Mouse (Mus musculus) midbrain, embryonic 11.5 days (tissue): ENCODE measurements around the gene Ncstn. TPM values are rescaled to one million over a fixed set of nuclear protein-coding genes. Genes with fewer than 3 reads are reported as not detected.
A peak's percentile ranks its signal among the peaks of the same experiment; 100 is the strongest.

Experiments
- ATAC-seq: fragments of 200-750 bp; cut with Nextera tagmentation; 2 replicates; pipeline ENCODE4 v1.8.0; 2017; ENCODE audit warnings: moderate TSS enrichment, moderate library complexity; ENCODE audit not compliant: low FRiP score
- DNase-seq: peaks from one replicate; pipeline ENCODE4 v3.0.0; 2015; ENCODE audit warnings: low spot score; ENCODE audit errors: missing footprints
- H3K27ac ChIP-seq: fragments of 300-500 bp; sonication (generic); 2 replicates; pipeline ENCODE4 v1.5.1; 2014; ENCODE audit warnings: low read depth, low read length
- H3K27me3 ChIP-seq: fragments of 300-500 bp; sonication (generic); 2 replicates; pipeline ENCODE4 v1.6.1; 2014; ENCODE audit warnings: mild to moderate bottlenecking, low read length, moderate library complexity, mixed read lengths; ENCODE audit not compliant: control insufficient read depth, insufficient read depth
- H3K36me3 ChIP-seq: fragments of 300-500 bp; sonication (generic); 2 replicates; pipeline ENCODE4 v1.6.1; 2014; ENCODE audit warnings: mild to moderate bottlenecking, low read length, moderate library complexity, mixed read lengths; ENCODE audit not compliant: control insufficient read depth, insufficient read depth
- H3K4me1 ChIP-seq: fragments of 300-500 bp; sonication (generic); 2 replicates; pipeline ENCODE4 v1.6.1; 2014; ENCODE audit warnings: low read length; ENCODE audit not compliant: control insufficient read depth, insufficient read depth
- H3K4me2 ChIP-seq: fragments of 300-500 bp; sonication (generic); 2 replicates; pipeline ENCODE4 v1.6.1; 2014; ENCODE audit warnings: mild to moderate bottlenecking, moderate library complexity
- H3K4me3 ChIP-seq: fragments of 300-500 bp; sonication (generic); 2 replicates; pipeline ENCODE4 v1.5.1; 2014; ENCODE audit warnings: low read depth, low read length
- H3K9ac ChIP-seq: fragments of 300-500 bp; sonication (generic); 2 replicates; pipeline ENCODE4 v1.6.1; 2014; ENCODE audit warnings: low read length
- H3K9me3 ChIP-seq: fragments of 300-500 bp; sonication (generic); 2 replicates; pipeline ENCODE4 v1.6.1; 2016; ENCODE audit warnings: low read length; ENCODE audit not compliant: control insufficient read depth
- WGBS: fragments of 180-500 bp; shearing (Covaris S2); extraction: QIAGEN DNeasy Blood & Tissue Kit; methylation state at CpG from one replicate; pipeline ENCODE4 v1.1.7; 2014; 5-methylcytosine and 5-hydroxymethylcytosine counted together
- polyA plus RNA-seq: library from polyadenylated mRNA; unstranded; fragments of >200 nt; fragmentation: Nextera tagmentation; extraction: Ambion mirVana; gene quantifications from 2 replicates; pipeline ENCODE4 v1.2.1, GENCODE M21; 2014

The Ncstn gene
- polyA plus RNA-seq, 1 experiment from 2014 or later: 108 TPM

DNA sequence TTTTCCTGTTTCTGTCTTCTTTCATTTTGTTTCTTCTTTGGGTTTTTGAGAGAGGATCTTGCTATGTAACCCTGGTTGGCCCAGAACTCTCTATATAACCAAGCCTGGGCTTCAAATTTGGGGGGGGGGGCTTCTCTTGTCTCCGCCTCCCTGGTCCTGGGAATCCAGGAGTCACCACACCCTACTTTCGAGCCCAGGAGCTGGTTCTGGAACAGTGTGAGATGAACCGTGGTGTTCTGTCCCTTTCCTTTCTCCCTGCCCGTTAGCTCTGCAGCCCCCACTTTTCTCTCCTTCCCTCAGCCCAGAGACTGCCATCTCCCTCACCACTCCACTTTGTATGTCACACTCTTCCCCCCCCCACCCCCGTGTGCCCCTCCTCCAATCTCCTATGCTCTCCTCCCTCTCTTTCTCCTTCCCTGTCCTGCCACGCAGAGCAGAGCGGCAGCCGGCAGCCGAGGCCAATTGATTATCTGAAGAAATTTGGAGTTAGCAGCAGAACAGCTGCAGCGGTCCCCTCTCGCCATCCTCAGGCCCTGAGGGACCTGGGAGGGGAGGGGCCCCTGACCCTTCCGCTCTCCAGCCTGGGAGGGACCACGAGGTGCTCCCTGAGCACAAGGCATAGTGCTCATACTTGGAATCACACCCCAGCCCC is 33.3 kb downstream of the Ncstn start:
- Histone ChIP-seq H3K9me3 (no peaks in the 10 kb centered on the region), H3K4me2 (peak overlapping the region; percentile 2; the same call in 1 of the 2 replicates), H3K36me3 (no peaks in the 10 kb centered on the region), H3K4me1 (peaks cover 31% of the 10 kb centered on the region), H3K4me3 (no peak overlapping the region), H3K27me3 (peaks cover 5% of the 10 kb centered on the region; the same call in 1 of the 2 replicates), H3K9ac (peak overlapping the region; percentile 36; the same call in 1 of the 2 replicates), H3K27ac (peak overlapping the region; percentile 69)
- DNase-seq (peak; percentile 90), ATAC-seq (peak; percentile 76)
- 22% methylated on average over 13 of the region's 13 CpGs for WGBS

DNA sequence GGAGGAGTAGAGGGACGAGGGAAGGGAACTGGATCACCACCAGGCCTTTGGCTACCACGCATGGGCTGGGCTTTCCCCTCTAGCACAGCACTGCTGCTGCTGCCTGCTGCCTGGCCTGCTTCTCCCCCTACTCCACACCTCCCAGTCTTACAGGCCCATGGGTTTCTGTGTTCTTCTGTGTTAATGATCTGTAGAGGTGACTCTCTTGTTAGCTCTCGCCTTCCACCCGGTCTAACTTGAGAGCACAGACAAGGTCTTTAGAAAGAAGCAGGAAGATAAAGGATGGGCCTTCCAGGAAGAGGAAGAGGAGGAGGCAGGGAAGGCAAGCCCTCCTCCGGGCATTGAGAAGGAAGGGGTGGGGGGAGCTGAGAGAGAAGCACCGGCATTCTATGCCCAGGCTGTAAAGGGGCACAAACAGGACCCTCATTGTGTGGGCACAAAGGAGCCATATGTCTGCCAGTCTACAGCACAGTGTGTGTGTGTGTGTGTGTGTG is 34.3 kb downstream of the Ncstn start:
- Histone ChIP-seq H3K4me3 (no peak overlapping the region), H3K4me2 (no peak overlapping the region), H3K4me1 (peaks cover 23% of the 10 kb centered on the region), H3K9ac (peak overlapping the region; percentile 33; the same call in 1 of the 2 replicates), H3K9me3 (no peaks in the 10 kb centered on the region), H3K27me3 (no peaks in the 10 kb centered on the region), H3K27ac (peak overlapping the region; percentile 69), H3K36me3 (no peaks in the 10 kb centered on the region)
- WGBS: 27% methylated on average over 6 of the region's 6 CpGs
- peak; percentile 90 for DNase-seq
- peak; percentile 22 for ATAC-seq

GRCm38 (mm10) chr1:172046938-172047337 is 35.7 kb downstream of the Ncstn start:
- ATAC-seq (peak; percentile 51; the same call in 1 of the 2 replicates), DNase-seq (peak; percentile 97)
- Histone ChIP-seq H3K27ac (no peak overlapping the region), H3K4me1 (peaks cover 19% of the 10 kb centered on the region), H3K27me3 (no peaks in the 10 kb centered on the region), H3K9ac (no peak overlapping the region), H3K4me2 (no peak overlapping the region), H3K4me3 (no peak overlapping the region), H3K36me3 (no peaks in the 10 kb centered on the region), H3K9me3 (no peaks in the 10 kb centered on the region)
- WGBS: 14% methylated on average over 5 of the region's 5 CpGs

DNA sequence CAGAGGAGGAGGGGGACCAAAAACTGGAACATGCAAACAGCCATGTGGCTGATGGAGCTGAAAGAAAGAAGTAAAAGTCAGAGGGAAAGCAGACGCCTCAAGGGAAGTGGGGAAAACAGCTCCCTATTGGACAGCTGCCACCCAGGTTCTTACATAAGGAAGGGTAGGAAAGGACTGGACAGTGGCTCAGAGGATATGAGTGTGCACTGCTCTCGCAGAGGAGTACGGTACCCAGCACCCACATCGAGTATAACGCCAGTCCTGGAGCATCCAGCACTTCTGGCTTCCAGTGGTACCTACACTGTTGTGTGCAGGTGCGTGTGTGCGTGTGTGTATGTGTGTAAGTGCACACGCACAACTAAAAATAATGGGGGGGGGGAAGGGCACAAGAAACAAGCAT is 36.2 kb downstream of the Ncstn start:
- ATAC-seq (no peak), DNase-seq (no peak)
- no peak overlapping the region for H3K27ac ChIP-seq
- H3K9ac ChIP-seq: no peak overlapping the region
- H3K9me3 ChIP-seq: no peaks in the 10 kb centered on the region
- H3K4me3 ChIP-seq: no peak overlapping the region
- H3K4me1 ChIP-seq: peaks cover 19% of the 10 kb centered on the region
- 71% methylated on average over 8 of the region's 8 CpGs for WGBS
- H3K27me3 ChIP-seq: no peaks in the 10 kb centered on the region
- H3K4me2 ChIP-seq: no peak overlapping the region
- no peaks in the 10 kb centered on the region for H3K36me3 ChIP-seq

DNA sequence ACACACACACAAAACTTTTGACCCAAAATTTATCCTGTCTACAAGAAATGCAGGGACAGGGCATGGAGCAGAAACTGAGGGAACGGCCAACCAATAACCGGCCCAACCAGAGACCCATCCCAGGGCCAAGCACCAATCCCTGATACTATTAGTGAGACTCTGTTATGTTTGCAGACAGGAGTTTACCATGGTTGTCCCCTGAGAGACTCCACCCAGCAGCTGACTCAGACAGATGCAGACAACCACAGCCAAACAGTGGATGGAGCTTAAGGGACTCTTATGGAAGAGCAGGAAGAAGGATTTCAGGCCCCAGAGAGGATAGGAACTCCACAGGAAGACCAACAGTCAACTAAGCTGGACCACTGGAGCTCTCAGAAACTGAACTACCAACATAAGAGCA is 52.7 kb downstream of the Ncstn start:
- peaks cover 20% of the 10 kb centered on the region for H3K4me1 ChIP-seq
- no peaks in the 10 kb centered on the region for H3K27me3 ChIP-seq
- WGBS: 90% methylated on average over 2 of the region's 2 CpGs
- H3K9ac ChIP-seq: no peak overlapping the region
- DNase-seq (peak; percentile 67), ATAC-seq (no peak)
- no peak overlapping the region for H3K4me3 ChIP-seq
- H3K27ac ChIP-seq: no peak overlapping the region
- no peak overlapping the region for H3K4me2 ChIP-seq
- no peaks in the 10 kb centered on the region for H3K9me3 ChIP-seq
- H3K36me3 ChIP-seq: no peaks in the 10 kb centered on the region

DNA sequence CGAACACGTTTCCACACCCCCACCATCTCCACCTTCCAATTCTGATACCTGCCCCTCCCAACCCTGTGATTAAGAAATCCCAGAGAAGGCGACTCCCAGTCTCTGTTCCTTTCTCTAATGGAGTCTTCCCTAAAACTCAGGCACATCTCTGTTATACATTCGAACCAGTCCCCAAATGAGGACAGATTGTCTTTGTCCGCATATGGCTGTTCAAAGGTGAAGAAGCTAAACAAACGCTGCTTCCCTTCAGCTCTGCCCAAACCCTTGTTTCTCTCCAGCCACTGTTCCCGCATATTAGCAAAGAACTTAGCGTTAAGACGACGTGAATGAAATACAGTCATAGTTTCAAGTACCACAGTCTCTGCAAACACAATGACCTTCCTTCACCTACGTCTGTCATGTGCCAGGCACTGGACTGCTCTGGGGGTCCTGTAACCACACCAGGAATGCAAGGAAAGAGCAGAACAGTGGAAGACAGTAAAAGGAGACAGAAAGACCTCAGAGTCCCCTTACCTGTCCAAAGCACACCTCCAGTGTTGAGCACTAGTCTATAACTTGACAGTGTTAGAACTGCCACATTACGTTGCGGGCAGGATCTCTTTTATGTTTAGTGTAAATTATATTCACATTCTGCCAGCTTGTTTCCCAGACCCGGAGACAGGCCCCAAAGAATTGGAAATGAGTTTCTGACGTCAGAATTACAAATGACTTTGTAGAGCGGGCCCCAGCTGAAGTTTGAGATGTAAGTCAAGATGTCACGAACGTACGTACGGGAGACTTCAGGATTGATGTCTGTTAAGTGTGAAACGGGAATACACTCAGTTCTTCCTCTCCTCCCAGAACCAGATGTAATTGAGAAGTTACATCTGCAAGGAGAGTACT is 54.0 kb downstream of the Ncstn start, which contains the start of gene Vangl2:
Gene Vangl2 (minus strand): TSS at position 51 of the 882 bp plus-strand sequence.
- peak within 1 kb of the TSS; percentile 84 for H3K4me2 ChIP-seq
- no peaks in the 10 kb centered on the region for H3K36me3 ChIP-seq
- no peak for ATAC-seq
- H3K27me3 ChIP-seq: no peaks in the 10 kb centered on the region
- H3K4me1 ChIP-seq: peaks cover 33% of the 10 kb centered on the region
- peak within 1 kb of the TSS; percentile 93 for H3K4me3 ChIP-seq
- H3K27ac ChIP-seq: peak within 1 kb of the TSS; percentile 90
- peak; percentile 88 for DNase-seq
- no peaks in the 10 kb centered on the region for H3K9me3 ChIP-seq
- peak within 1 kb of the TSS; percentile 98 for H3K9ac ChIP-seq
- WGBS: 48% methylated on average over 21 of the region's 21 CpGs

GRCm38 (mm10) chr1:172027809-172028102 is 54.8 kb downstream of the Ncstn start:
- peak overlapping the region; percentile 98; the same call in 1 of the 2 replicates for H3K9ac ChIP-seq
- no peaks in the 10 kb centered on the region for H3K9me3 ChIP-seq
- H3K4me1 ChIP-seq: peaks cover 39% of the 10 kb centered on the region
- ATAC-seq (no peak), DNase-seq (no peak)
- peak overlapping the region; percentile 90 for H3K27ac ChIP-seq
- peak overlapping the region; percentile 84 for H3K4me2 ChIP-seq
- H3K36me3 ChIP-seq: no peaks in the 10 kb centered on the region
- peak overlapping the region; percentile 93; the same call in 1 of the 2 replicates for H3K4me3 ChIP-seq
- 5% methylated on average over 10 of the region's 10 CpGs for WGBS
- H3K27me3 ChIP-seq: no peaks in the 10 kb centered on the region

- H3K36me3 ChIP-seq: no peaks in the 10 kb centered on the region
- ATAC-seq (peak; percentile 88), DNase-seq (peak; percentile 100)
- WGBS: under 1% methylated on average over 50 of the region's 54 CpGs
- H3K9me3 ChIP-seq: no peaks in the 10 kb centered on the region
- H3K27me3 ChIP-seq: no peaks in the 10 kb centered on the region
- H3K4me1 ChIP-seq: peaks cover 44% of the 10 kb centered on the region
- peak overlapping the region; percentile 98 for H3K9ac ChIP-seq
- peak overlapping the region; percentile 90 for H3K27ac ChIP-seq
- H3K4me3 ChIP-seq: peak overlapping the region; percentile 93
- H3K4me2 ChIP-seq: peak overlapping the region; percentile 84
These were observed 55.4 kb downstream of the Ncstn start for GRCm38 (mm10) chr1:172027010-172027808.
